Mouse (Mus musculus) G1E (cell line): ENCODE results near the gene Fpr-rs6.

Experiments
- CTCF ChIP-seq: IDR thresholded peaks from 2 replicates; pipeline ENCODE4 v1.5.1; 2012; ENCODE audit warnings: low read depth, low read length, inconsistent platforms, mixed read lengths
- GATA1 ChIP-seq: IDR thresholded peaks from 2 replicates; pipeline ENCODE4 v1.6.1; 2012; ENCODE audit warnings: borderline replicate concordance, low read length, inconsistent platforms, mixed read lengths
- POLR2AphosphoS5 ChIP-seq: IDR thresholded peaks from 2 replicates; pipeline ENCODE4 v1.6.1; 2012; ENCODE audit warnings: low read depth, low read length, inconsistent platforms; ENCODE audit not compliant: insufficient replicate concordance
- TAL1 ChIP-seq: conservative IDR thresholded peaks from 2 replicates; pipeline ENCODE4 v1.6.1; 2012; ENCODE audit warnings: low read depth, low read length, inconsistent platforms, mixed read lengths

DNA sequence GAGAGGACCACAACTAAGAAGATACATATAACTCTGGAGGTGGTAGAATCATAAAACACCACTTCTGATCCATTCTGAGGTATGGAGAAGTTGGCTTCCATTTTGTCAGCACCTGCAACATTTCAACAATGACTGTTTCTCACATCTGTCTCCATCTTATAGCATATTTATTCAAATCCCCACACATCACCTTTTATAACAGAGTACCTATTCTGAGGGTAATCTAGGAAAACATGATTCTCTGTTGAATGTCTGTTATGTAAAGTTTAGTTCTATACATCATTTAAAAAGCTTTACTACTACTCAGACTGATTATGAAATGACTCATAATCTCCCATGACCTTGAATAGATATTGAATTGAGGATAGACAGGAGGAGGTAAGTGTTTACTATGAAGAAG is at the start of gene Fpr-rs6:
- no peak for TF ChIP-seq CTCF
- no peak for TF ChIP-seq POLR2AphosphoS5
- no peak for TF ChIP-seq TAL1
- no peak for TF ChIP-seq GATA1
